ENCODE assay signal across 13 mouse cellular contexts in genomic region chr2:72786044-72786737, GRCm38 (mm10).
DNase-seq lines count a peak whose midpoint lies in the region; ATAC-seq and TF ChIP-seq lines count a peak whose summit lies in the region.
"Had no signal": no experiment of that assay in that cellular context is flagged by ENCODE, and none has a peak within 500 bp of the region (broad histone marks: within the 10 kb centered on the region; RNA-seq: fewer than 3 reads in every experiment).

No protein-coding gene starts in this region.

- TF ChIP-seq CTCF in lung, postnatal 0 days (IDR thresholded peaks at IDR 0.05), result no peak
- no peak for TF ChIP-seq CTCF in small intestine, adult 2 months (IDR thresholded peaks at IDR 0.05; ENCODE audit: extremely low read depth, insufficient read length, insufficient replicate concordance, low read depth, low read length)

- no peak overlapping the region for H3K4me2 ChIP-seq in lung, postnatal 0 days (replicated peaks; ENCODE audit: low read depth, low read length)
- no peak overlapping the region for H3K4me2 ChIP-seq in intestine, embryonic 16.5 days (ENCODE audit: low read depth, low read length)
- H3K4me2 ChIP-seq: lung, embryonic 15.5 days; midbrain, embryonic 15.5 days; stomach, embryonic 15.5 days had no signal

- no peak overlapping the region for H3K4me3 ChIP-seq in lung, postnatal 0 days (ENCODE audit: low read depth, low read length)
- no peak overlapping the region for H3K4me3 ChIP-seq in intestine, embryonic 16.5 days (ENCODE audit: low read length)
- no peak overlapping the region for H3K4me3 ChIP-seq in small intestine, adult 2 months (ENCODE audit: low read depth, low read length)
- H3K4me3 ChIP-seq: lung, embryonic 15.5 days; midbrain, embryonic 15.5 days; stomach, embryonic 15.5 days had no signal

- no peak for TF ChIP-seq EP300 in lung, postnatal 0 days (IDR thresholded peaks at IDR 0.05)

- no peaks in the 10 kb centered on the region for H3K4me1 ChIP-seq in lung, postnatal 0 days (ENCODE audit: insufficient read depth, low read depth, low read length)
- 0 out of 2 replicates have a peak, but pooled peaks cover 5% of the 10 kb centered on the region for H3K4me1 ChIP-seq in intestine, embryonic 16.5 days (ENCODE audit: control insufficient read depth, insufficient read depth, low read length)
- peaks cover 26% of the 10 kb centered on the region; the same call in 1 of the 2 replicates for H3K4me1 ChIP-seq in small intestine, adult 2 months (ENCODE audit: control insufficient read depth, insufficient read depth, insufficient read length, low read length)

- H3K27me3 ChIP-seq in lung, postnatal 0 days (replicated peaks; ENCODE audit: insufficient read depth, low read length), result no peaks in the 10 kb centered on the region
- H3K27me3 ChIP-seq in intestine, embryonic 16.5 days (replicated peaks; ENCODE audit: control insufficient read depth, insufficient read depth, low read length), result no peaks in the 10 kb centered on the region
- H3K27me3 ChIP-seq in small intestine, adult 2 months (ENCODE audit: control insufficient read depth, insufficient read depth, low read length), result no peaks in the 10 kb centered on the region
- H3K27me3 ChIP-seq: lung, embryonic 15.5 days; midbrain, embryonic 15.5 days; stomach, embryonic 15.5 days had no signal

- 0 out of 2 replicates have a peak overlapping the region, but pooled peaks have one; percentile 23 for H3K27ac ChIP-seq in lung, postnatal 0 days (ENCODE audit: low read length)
- H3K27ac ChIP-seq in intestine, embryonic 16.5 days (ENCODE audit: low read length), result peak overlapping the region; percentile 79
- peak overlapping the region; percentile 99 for H3K27ac ChIP-seq in small intestine, adult 2 months (ENCODE audit: insufficient read depth, low read depth, low read length)
- H3K27ac ChIP-seq: lung, embryonic 15.5 days; midbrain, embryonic 15.5 days; stomach, embryonic 15.5 days had no signal

- TF ChIP-seq POLR2A in small intestine, adult 2 months (IDR thresholded peaks at IDR 0.05; ENCODE audit: low read depth, low read length), result no peak

- no peak overlapping the region for H3K9ac ChIP-seq in lung, postnatal 0 days (replicated peaks; ENCODE audit: low read depth)
- H3K9ac ChIP-seq in intestine, embryonic 16.5 days (ENCODE audit: low read depth, low read length), result no peak overlapping the region
- H3K9ac ChIP-seq: lung, embryonic 15.5 days; midbrain, embryonic 15.5 days; stomach, embryonic 15.5 days had no signal

- peak; percentile 35 for DNase-seq in lung, postnatal 0 days (ENCODE audit: low spot score)
- DNase-seq in lung, postnatal 4 days, result no peak
- no peak for DNase-seq in cerebellum, adult 9-10 months
- no peak for DNase-seq in kidney, postnatal 14 days
- no peak for DNase-seq in layer of hippocampus, postnatal 25 days (ENCODE audit: extremely low spot score in 1 of 2, low spot score in 1 of 2)
- DNase-seq: cerebellum, adult 18-20 months; thymus, postnatal 4 days had no signal

- H3K9me3 ChIP-seq in lung, postnatal 0 days (ENCODE audit: low read length), result no peaks in the 10 kb centered on the region
- H3K9me3 ChIP-seq in intestine, embryonic 16.5 days (ENCODE audit: control insufficient read depth, low read length), result no peaks in the 10 kb centered on the region
- H3K9me3 ChIP-seq: lung, embryonic 15.5 days; midbrain, embryonic 15.5 days; stomach, embryonic 15.5 days had no signal

- no peaks in the 10 kb centered on the region for H3K36me3 ChIP-seq in lung, postnatal 0 days (ENCODE audit: insufficient read depth, low read length)
- no peaks in the 10 kb centered on the region for H3K36me3 ChIP-seq in intestine, embryonic 16.5 days (ENCODE audit: control insufficient read depth, insufficient read depth, low read length)
- no peaks in the 10 kb centered on the region for H3K36me3 ChIP-seq in small intestine, adult 2 months (ENCODE audit: control insufficient read depth, insufficient read depth, low read length)
- H3K36me3 ChIP-seq: lung, embryonic 15.5 days; midbrain, embryonic 15.5 days; stomach, embryonic 15.5 days had no signal

- ATAC-seq in lung, postnatal 0 days, result peak; percentile 50
- ATAC-seq in common myeloid progenitor, adult 5-6 weeks (replicated peaks; ENCODE audit: low read depth, poor library complexity, severe bottlenecking), result peak; percentile 32; the same call in 1 of the 2 replicates
- peak; percentile 11; the same call in 1 of the 2 replicates for ATAC-seq in intestine, embryonic 16.5 days
- ATAC-seq: midbrain, embryonic 15.5 days had no signal

- WGBS in lung, postnatal 0 days, result 40% methylated on average over 5 of the region's 5 CpGs
- 47% methylated on average over 5 of the region's 5 CpGs for WGBS in intestine, embryonic 16.5 days
- 42% methylated on average over 5 of the region's 5 CpGs for WGBS in small intestine, adult 2 months

Comparison
In these comparisons a context has a peak if more than half of its experiments do, and no peak if none do; other contexts are left out.
1. H3K27ac ChIP-seq: peak in every context shown above with its lines; median percentile 99 in small intestine, adult 2 months; 79 in intestine, embryonic 16.5 days; 23 in lung, postnatal 0 days.